Mouse (Mus musculus) stomach, embryonic 14.5 days (tissue): ENCODE measurements around the gene Rnf222. TPM values are rescaled to one million over a fixed set of nuclear protein-coding genes. Genes with fewer than 3 reads are reported as not detected.

Experiments used
- ATAC-seq: fragments of 200-750 bp; cut with Nextera tagmentation; 2 replicates; pipeline ENCODE4 v1.8.0; 2017; ENCODE audit warnings: low read depth, moderate TSS enrichment; ENCODE audit not compliant: insufficient number of reproducible peaks, insufficient read depth, low FRiP score
- H3K27ac ChIP-seq: fragments of 300-500 bp; sonication (generic); 2 replicates; pipeline ENCODE4 v1.5.1; 2014; ENCODE audit warnings: mild to moderate bottlenecking, low read length, moderate library complexity, mixed read lengths
- H3K27me3 ChIP-seq: fragments of 300-500 bp; sonication (generic); 2 replicates; pipeline ENCODE4 v1.6.1; 2014; ENCODE audit warnings: low read length, control low read depth, mixed read lengths; ENCODE audit not compliant: control insufficient read depth, insufficient read depth
- H3K36me3 ChIP-seq: fragments of 300-500 bp; sonication (generic); 2 replicates; pipeline ENCODE4 v1.6.1; 2014; ENCODE audit warnings: mild to moderate bottlenecking, control low read depth, low read length, moderate library complexity, mixed read lengths; ENCODE audit not compliant: control insufficient read depth, insufficient read depth
- H3K4me1 ChIP-seq: fragments of 300-500 bp; sonication (generic); 2 replicates; pipeline ENCODE4 v1.6.1; 2014; ENCODE audit warnings: low read length, control low read depth, mixed read lengths; ENCODE audit not compliant: control insufficient read depth, insufficient read depth
- H3K4me2 ChIP-seq: fragments of 300-500 bp; sonication (generic); replicated peaks from 2 replicates; pipeline ENCODE4 v1.6.1; 2014; ENCODE audit warnings: low read depth, low read length, control low read depth
- H3K4me3 ChIP-seq: fragments of 300-500 bp; sonication (generic); 2 replicates; pipeline ENCODE4 v1.5.1; 2014; ENCODE audit warnings: low read depth, low read length, control low read depth
- H3K9ac ChIP-seq: fragments of 300-500 bp; sonication (generic); replicated peaks from 2 replicates; pipeline ENCODE4 v1.6.1; 2014; ENCODE audit warnings: low read depth, mild to moderate bottlenecking, control low read depth, low read length, moderate library complexity, mixed read lengths
- H3K9me3 ChIP-seq: fragments of 300-500 bp; sonication (generic); 2 replicates; pipeline ENCODE4 v1.6.1; 2016; ENCODE audit warnings: low read depth, low read length, control low read depth; ENCODE audit not compliant: control insufficient read depth
- WGBS: fragments of 180-500 bp; shearing (Covaris S2); extraction: QIAGEN DNeasy Blood & Tissue Kit; methylation state at CpG from one replicate; pipeline ENCODE4 v1.1.7; 2014; 5-methylcytosine and 5-hydroxymethylcytosine counted together
- polyA plus RNA-seq: library from polyadenylated mRNA; unstranded; fragments of >200 nt; fragmentation: Nextera tagmentation; extraction: Ambion mirVana; gene quantifications from 2 replicates; pipeline ENCODE4 v1.2.1, GENCODE M21; 2014

Rnf222 gene
- polyA plus RNA-seq, 1 experiment from 2014 or later: not detected

DNA sequence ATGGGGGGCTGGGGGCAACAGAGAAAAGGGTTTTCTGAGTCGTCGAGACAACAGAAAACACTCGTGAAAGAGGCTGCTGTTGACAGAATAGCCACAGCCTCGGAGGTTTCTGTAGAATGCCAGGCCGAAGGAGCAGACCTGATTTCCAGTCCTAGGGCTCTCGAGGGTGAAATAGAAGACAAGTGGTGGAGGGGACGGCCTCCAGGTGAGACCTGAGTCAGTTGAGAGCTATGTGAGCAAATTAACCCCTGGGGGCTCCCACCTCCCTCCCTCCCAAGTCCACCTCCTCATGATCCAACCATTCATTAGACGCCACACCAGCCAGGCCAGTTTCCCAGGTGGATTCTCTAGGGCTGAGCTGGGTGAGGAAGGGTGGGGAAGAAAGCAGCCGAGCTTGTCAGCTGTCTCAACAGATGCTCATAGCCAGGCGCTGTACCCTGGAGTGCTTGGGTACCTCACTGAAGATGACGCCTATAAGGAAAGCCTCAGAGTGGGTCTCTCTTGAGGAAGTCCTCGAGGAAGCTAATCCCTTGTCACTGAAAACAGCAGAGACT, 5.6 kb downstream of the Rnf222 start:
- WGBS: 68% methylated on average over 12 of the region's 12 CpGs
- Histone ChIP-seq H3K27ac (no peak overlapping the region), H3K4me2 (no peak overlapping the region), H3K9me3 (no peaks in the 10 kb centered on the region), H3K36me3 (no peaks in the 10 kb centered on the region), H3K4me1 (no peaks in the 10 kb centered on the region), H3K4me3 (no peak overlapping the region), H3K27me3 (no peaks in the 10 kb centered on the region), H3K9ac (no peak overlapping the region)
- ATAC-seq: no peak

DNA sequence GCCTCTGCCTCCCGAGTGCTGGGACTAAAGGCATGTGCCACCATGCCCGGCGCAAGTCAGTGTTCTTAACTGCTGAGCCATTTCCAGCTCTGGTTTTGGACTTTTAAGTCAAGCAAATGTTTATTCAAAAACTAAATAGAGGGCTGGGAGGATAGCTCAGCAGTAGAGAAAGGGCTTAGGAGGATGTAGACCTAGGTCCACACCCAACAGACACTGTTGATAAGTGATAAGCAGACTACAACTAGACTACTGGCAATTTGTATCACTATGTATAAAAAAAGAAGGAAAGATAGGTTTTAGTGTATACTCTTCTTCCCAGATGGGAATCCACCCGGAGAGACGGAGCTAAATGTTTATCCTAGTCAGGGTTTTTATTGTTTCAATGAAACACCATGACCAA, 7.9 kb downstream of the Rnf222 start:
- Histone ChIP-seq H3K36me3 (no peaks in the 10 kb centered on the region), H3K9me3 (no peaks in the 10 kb centered on the region), H3K4me1 (no peaks in the 10 kb centered on the region), H3K9ac (no peak overlapping the region), H3K4me3 (no peak overlapping the region), H3K27ac (no peak overlapping the region), H3K4me2 (no peak overlapping the region), H3K27me3 (no peaks in the 10 kb centered on the region)
- 90% methylated on average over 5 of the region's 5 CpGs for WGBS
- ATAC-seq: no peak

DNA sequence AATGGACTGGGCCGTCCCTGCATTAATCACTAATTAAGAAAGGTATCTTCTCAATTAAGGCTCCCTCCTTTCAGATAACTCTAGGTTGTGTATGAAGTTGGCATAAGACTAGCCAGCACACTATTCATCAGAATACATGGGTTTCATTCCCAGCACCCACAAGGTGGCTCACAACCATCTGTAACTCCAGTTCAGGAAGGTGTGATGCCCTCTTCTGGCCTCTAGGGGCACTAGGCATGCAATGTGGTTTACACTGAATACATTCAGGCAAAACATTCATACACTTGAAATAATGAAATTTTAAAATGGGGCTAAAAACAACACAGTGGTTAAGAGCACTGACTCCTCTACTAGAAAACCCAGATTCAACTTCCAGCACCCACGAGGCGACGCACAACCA, 8.8 kb downstream of the Rnf222 start:
- H3K4me3 ChIP-seq: no peak overlapping the region
- no peak overlapping the region for H3K27ac ChIP-seq
- H3K4me1 ChIP-seq: no peaks in the 10 kb centered on the region
- ATAC-seq: no peak
- no peak overlapping the region for H3K4me2 ChIP-seq
- no peaks in the 10 kb centered on the region for H3K27me3 ChIP-seq
- H3K9me3 ChIP-seq: no peaks in the 10 kb centered on the region
- 48% methylated on average over 4 of the region's 4 CpGs for WGBS
- H3K36me3 ChIP-seq: no peaks in the 10 kb centered on the region
- H3K9ac ChIP-seq: no peak overlapping the region

- no peak overlapping the region for H3K27ac ChIP-seq
- peaks cover 3% of the 10 kb centered on the region for H3K36me3 ChIP-seq
- no peaks in the 10 kb centered on the region for H3K9me3 ChIP-seq
- H3K4me1 ChIP-seq: no peaks in the 10 kb centered on the region
- 65% methylated on average over 6 of the region's 6 CpGs for WGBS
- no peak overlapping the region for H3K4me2 ChIP-seq
- no peak overlapping the region for H3K4me3 ChIP-seq
- H3K27me3 ChIP-seq: no peaks in the 10 kb centered on the region
- no peak for ATAC-seq
- H3K9ac ChIP-seq: no peak overlapping the region
These were observed 9.5 kb downstream of the Rnf222 start for GRCm38 (mm10) chr11:68897838-68898237.

- no peak overlapping the region for H3K9ac ChIP-seq
These were observed 10.4 kb downstream of the Rnf222 start for GRCm38 (mm10) chr11:68898790-68899189.

GRCm38 (mm10) chr11:68899815-68900214, 11.5 kb downstream of the Rnf222 start:
- H3K27ac ChIP-seq: no peak overlapping the region
- no peak for ATAC-seq
- 0 out of 2 replicates have a peak, but pooled peaks cover 2% of the 10 kb centered on the region for H3K4me1 ChIP-seq
- H3K9me3 ChIP-seq: no peaks in the 10 kb centered on the region
- no peaks in the 10 kb centered on the region for H3K27me3 ChIP-seq
- H3K36me3 ChIP-seq: peaks cover 23% of the 10 kb centered on the region
- 82% methylated on average over 8 of the region's 8 CpGs for whole genome bisulfite sequencing
- H3K4me3 ChIP-seq: no peak overlapping the region
- no peak overlapping the region for H3K9ac ChIP-seq
- H3K4me2 ChIP-seq: no peak overlapping the region

More at GRCm38 (mm10) chr11:68898790-68899189, 10.4 kb downstream of the Rnf222 start:
- H3K36me3 ChIP-seq: peaks cover 12% of the 10 kb centered on the region
- H3K27me3 ChIP-seq: no peaks in the 10 kb centered on the region
- H3K4me3 ChIP-seq: no peak overlapping the region
- no peaks in the 10 kb centered on the region for H3K9me3 ChIP-seq
- 84% methylated on average over 6 of the region's 6 CpGs for WGBS
- no peak for ATAC-seq
- no peak overlapping the region for H3K27ac ChIP-seq
- no peak overlapping the region for H3K4me2 ChIP-seq
- 0 out of 2 replicates have a peak, but pooled peaks cover 2% of the 10 kb centered on the region for H3K4me1 ChIP-seq

DNA sequence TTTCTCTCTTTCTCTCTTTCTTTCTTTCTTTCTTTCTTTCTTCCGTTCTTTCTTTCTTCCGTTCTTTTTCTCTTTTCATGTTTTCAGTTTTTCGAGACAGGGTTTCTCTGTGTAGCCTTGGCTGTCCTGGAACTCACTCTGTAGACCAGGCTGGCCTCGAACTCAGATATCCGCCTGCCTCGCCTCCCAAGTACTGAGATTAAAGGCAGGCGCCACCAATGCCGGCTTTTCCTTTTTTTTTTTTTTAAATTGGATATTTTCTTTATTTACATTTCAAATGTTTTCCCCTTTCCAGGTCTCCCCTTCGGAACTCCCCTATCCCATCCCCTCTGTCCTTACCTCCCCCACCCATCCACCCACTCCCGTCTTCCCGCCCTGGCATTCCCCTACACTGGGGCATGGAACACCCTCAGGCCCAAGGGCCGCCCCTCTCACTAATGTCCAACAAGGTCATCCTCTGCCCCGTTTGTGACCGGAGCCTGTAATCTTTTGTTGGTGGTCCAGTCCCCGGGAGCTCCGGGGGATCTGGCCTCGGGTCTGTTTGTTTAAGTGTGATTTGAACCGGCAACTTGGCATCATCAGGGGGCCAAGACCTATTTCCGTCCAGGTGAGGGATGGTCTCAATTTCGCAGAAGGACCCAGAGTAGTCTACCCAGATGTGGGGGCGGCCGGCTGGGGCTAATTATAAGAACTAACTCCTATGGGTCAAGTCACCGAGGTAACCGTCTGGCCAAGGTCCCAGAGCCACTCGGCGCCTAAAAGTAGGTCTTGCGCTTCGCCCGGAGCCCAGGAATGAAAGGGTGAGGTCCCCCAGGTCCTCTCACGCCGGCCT, 12.4 kb downstream of the Rnf222 start:
- H3K9ac ChIP-seq: no peak overlapping the region
- peak overlapping the region; percentile 66 for H3K4me2 ChIP-seq
- WGBS: 26% methylated on average over 31 of the region's 31 CpGs
- ATAC-seq: no peak; the same call in 1 of the 2 replicates
- H3K27me3 ChIP-seq: no peaks in the 10 kb centered on the region
- H3K4me3 ChIP-seq: peak overlapping the region; percentile 79
- peaks cover 32% of the 10 kb centered on the region for H3K36me3 ChIP-seq
- H3K9me3 ChIP-seq: no peaks in the 10 kb centered on the region
- no peak overlapping the region for H3K27ac ChIP-seq
- 0 out of 2 replicates have a peak, but pooled peaks cover 2% of the 10 kb centered on the region for H3K4me1 ChIP-seq

DNA sequence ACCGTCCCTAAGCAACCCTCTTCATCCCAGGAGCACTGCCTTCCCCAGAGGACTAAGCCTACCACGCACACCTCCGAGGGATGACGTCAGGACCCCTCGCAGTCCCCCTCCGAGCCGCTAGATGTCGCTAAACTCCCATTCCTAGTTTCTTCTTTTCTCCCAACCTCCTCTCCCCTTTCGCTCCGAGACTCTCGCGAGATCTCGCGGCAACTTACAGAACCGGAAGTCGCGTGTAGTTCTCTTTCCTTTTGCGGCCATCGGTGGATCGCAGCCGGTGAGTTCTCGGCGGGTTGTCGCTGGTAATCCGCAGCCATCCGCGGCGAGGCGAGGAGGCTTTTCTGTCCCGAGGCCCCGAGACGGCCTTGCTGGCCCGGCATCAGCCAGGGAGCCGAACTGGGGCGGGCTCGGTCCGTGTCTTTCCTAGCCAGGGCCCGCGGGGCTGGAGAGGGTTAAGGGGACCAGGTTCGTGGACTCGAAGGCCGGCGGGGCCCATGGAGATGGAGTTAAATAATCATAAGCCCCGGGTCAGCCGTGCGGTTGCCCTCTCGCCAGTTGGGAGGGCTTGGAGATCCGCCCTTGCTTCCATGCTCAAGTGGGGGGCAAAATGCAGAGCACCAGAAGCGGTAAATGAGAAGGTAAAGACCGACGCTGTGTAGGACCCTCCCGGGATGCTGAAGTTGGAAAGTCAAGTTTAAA, 13.1 kb downstream of the Rnf222 start, which contains the start of gene Rpl26:
TSS of gene Rpl26 (plus strand) at position 233 of the 696 bp plus-strand sequence.
- peak within 1 kb of the TSS; percentile 87 for H3K9ac ChIP-seq
- peak within 1 kb of the TSS; percentile 66 for H3K4me2 ChIP-seq
- under 1% methylated on average over 52 of the region's 52 CpGs for whole genome bisulfite sequencing
- H3K27ac ChIP-seq: peak within 1 kb of the TSS; percentile 95
- no peaks in the 10 kb centered on the region for H3K27me3 ChIP-seq
- H3K4me3 ChIP-seq: peak within 1 kb of the TSS; percentile 79
- H3K36me3 ChIP-seq: peaks cover 35% of the 10 kb centered on the region
- 0 out of 2 replicates have a peak, but pooled peaks cover 2% of the 10 kb centered on the region for H3K4me1 ChIP-seq
- no peaks in the 10 kb centered on the region for H3K9me3 ChIP-seq
- peak; percentile 87 for ATAC-seq
